Mouse (Mus musculus): ENCODE results near the gene Tmcc3. TPM values are rescaled to one million over a fixed set of nuclear protein-coding genes. Genes with fewer than 3 reads are reported as not detected.

The Tmcc3 gene
- total and polyA plus RNA-seq, 3 experiments = 11.3 to 30.1 (median 23.1) TPM

DNA sequence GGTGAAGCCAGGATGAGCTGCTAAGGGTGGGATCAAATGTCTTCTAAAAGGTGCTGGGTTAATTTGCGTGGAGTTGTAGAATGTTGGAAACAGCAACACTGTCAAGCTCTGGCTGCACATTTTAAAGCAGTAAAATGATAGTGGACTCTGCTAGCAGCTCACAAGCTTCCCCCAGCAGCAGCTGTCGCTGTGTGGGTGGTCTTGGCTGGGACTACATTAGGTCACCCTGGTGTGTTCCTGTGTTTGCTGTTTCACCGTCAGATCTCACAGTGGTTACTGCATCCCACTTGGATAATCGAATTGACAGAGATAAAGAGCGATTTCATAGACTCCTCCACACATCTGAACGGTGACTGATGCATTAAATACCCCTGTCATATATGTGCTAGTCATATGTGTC, 146.9 kb downstream of the Tmcc3 start:
- H3K27ac ChIP-seq (ENCODE audit: insufficient read depth, low read depth) = no peak overlapping the region
- no peaks in the 10 kb centered on the region for H3K79me2 ChIP-seq (replicated peaks; ENCODE audit: control insufficient read depth, extremely low read depth, insufficient read depth, poor library complexity, severe bottlenecking)
- H3K36me3 ChIP-seq (replicated peaks in 1 of 2; ENCODE audit: control insufficient read depth in 1 of 2, insufficient read depth in 1 of 2, low read length in 1 of 2) = peaks cover 31 to 61% of the 10 kb centered on the region in 2 experiments
- no peak overlapping the region for H3K4me3 ChIP-seq (replicated peaks in 1 of 3; ENCODE audit: low read depth in 2 of 3, low read length in 2 of 3, poor library complexity in 1 of 3)
- no peak overlapping the region for H3K4me2 ChIP-seq (ENCODE audit: insufficient read depth, low read depth, poor library complexity, severe bottlenecking)
- dilution Hi-C loops (cut with MboI; ENCODE audit: extremely low pct_ligation_motif_present, extremely low pct_unique_long_range_greater_than_20kb, low sequenced_read_pairs) (no loop called here), in situ Hi-C loops (cut with MboI; ENCODE audit: low pct_ligation_motif_present, low pct_unique_long_range_greater_than_20kb, low sequenced_read_pairs) (no loop called here)
- H3K9me3 ChIP-seq (replicated peaks; ENCODE audit: low read length) = no peaks in the 10 kb centered on the region
- no peak overlapping the region for H3K9ac ChIP-seq (ENCODE audit: insufficient read depth, low read depth)
- H3K27me3 ChIP-seq (replicated peaks) = no peaks in the 10 kb centered on the region
- DNase-seq (ENCODE audit: extremely low read depth) = no peak
- H3K4me1 ChIP-seq (ENCODE audit: control insufficient read depth in 1 of 2, insufficient read depth in 2 of 2) = peaks cover 5 to 25% of the 10 kb centered on the region in 2 experiments
- TF ChIP-seq USF1 (IDR thresholded peaks at IDR 0.05; ENCODE audit: low read depth, low read length) (no peak), KAT2A (IDR thresholded peaks at IDR 0.05; ENCODE audit: insufficient replicate concordance, low read length) (no peak), E2F4 (IDR thresholded peaks at IDR 0.05; ENCODE audit: insufficient replicate concordance, low read depth, low read length) (no peak), ELF1 (IDR thresholded peaks at IDR 0.05; ENCODE audit: low read depth, low read length) (no peak), RAD21 (IDR thresholded peaks at IDR 0.05; ENCODE audit: low read depth, low read length) (no peak), MAZ (IDR thresholded peaks at IDR 0.05; ENCODE audit: low read depth, low read length) (no peak)

DNA sequence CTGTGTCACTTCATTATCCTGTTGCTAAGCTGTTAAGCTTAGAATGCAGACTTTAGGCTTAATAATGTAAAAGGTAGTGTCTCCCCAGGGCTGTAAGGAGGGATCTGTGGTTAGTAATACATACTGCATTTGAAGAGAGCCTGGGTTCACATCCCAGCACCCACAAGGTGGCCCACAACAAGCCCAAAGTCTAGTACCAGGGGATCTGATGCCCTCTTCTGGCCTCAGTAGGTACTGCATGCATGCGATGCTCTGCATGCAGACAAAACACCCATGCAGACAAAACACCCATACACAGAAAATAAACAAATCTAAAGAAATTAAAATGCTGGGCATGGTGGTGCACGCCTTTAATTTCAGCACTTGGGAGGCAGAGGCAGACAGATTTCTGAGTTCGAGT, 149.6 kb downstream of the Tmcc3 start:
- dilution Hi-C loops (cut with MboI; ENCODE audit: extremely low pct_ligation_motif_present, extremely low pct_unique_long_range_greater_than_20kb, low sequenced_read_pairs) = no loop called here
- no peak overlapping the region for H3K4me2 ChIP-seq (ENCODE audit: insufficient read depth, low read depth, poor library complexity, severe bottlenecking)
- no peak for DNase-seq (ENCODE audit: extremely low read depth)

DNA sequence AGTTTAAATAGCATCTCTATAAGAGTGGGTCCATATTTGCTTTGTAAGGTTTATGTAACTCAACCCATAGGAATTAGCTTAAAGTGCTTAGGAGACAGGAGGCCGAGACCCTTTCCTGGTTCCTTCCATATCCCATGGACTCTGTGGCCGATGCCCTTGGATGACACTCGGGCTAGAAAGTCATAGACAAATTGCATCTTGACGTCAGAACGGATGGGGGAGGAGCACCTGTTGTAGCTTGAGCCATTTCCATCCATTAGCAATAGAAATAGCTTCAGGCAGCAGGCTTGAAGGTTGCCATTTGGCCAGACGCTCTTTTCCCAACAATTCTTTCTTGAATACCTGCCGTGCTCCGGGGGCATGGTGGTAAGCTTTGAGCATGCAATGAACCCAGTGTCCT, 150.1 kb downstream of the Tmcc3 start:
- TF ChIP-seq JUN (IDR thresholded peaks at IDR 0.05; ENCODE audit: insufficient read depth, low read depth, low read length) (no peak), TCF12 (IDR thresholded peaks at IDR 0.05; ENCODE audit: low read depth, low read length) (no peak)
- in situ Hi-C loops (cut with MboI; ENCODE audit: low pct_ligation_motif_present, low pct_unique_long_range_greater_than_20kb, low sequenced_read_pairs) (no loop called here), dilution Hi-C loops (cut with MboI; ENCODE audit: extremely low pct_ligation_motif_present, extremely low pct_unique_long_range_greater_than_20kb, low sequenced_read_pairs) (no loop called here)
- H3K4me2 ChIP-seq (ENCODE audit: insufficient read depth, low read depth, poor library complexity, severe bottlenecking) = no peak overlapping the region
- no peaks in the 10 kb centered on the region for H3K27me3 ChIP-seq (replicated peaks)
- H3K79me2 ChIP-seq (replicated peaks; ENCODE audit: control insufficient read depth, extremely low read depth, insufficient read depth, poor library complexity, severe bottlenecking) = no peaks in the 10 kb centered on the region
- H3K9ac ChIP-seq (ENCODE audit: insufficient read depth, low read depth) = no peak overlapping the region
- no peak overlapping the region for H3K27ac ChIP-seq (ENCODE audit: insufficient read depth, low read depth)
- H3K36me3 ChIP-seq (replicated peaks in 1 of 2; ENCODE audit: control insufficient read depth in 1 of 2, insufficient read depth in 1 of 2, low read length in 1 of 2) = peaks cover 29 to 68% of the 10 kb centered on the region in 2 experiments
- H3K4me3 ChIP-seq (replicated peaks in 1 of 3; ENCODE audit: low read depth in 2 of 3, low read length in 2 of 3, poor library complexity in 1 of 3) = no peak overlapping the region
- DNase-seq (ENCODE audit: extremely low read depth) = no peak
- H3K4me1 ChIP-seq (ENCODE audit: control insufficient read depth in 1 of 2, insufficient read depth in 2 of 2) = peaks cover 5 to 14% of the 10 kb centered on the region in 2 experiments
- no peaks in the 10 kb centered on the region for H3K9me3 ChIP-seq (replicated peaks; ENCODE audit: low read length)

More for the DNA sequence above, 149.6 kb downstream of the Tmcc3 start:
- peaks cover 27 to 64% of the 10 kb centered on the region in 2 experiments for H3K36me3 ChIP-seq (replicated peaks in 1 of 2; ENCODE audit: control insufficient read depth in 1 of 2, insufficient read depth in 1 of 2, low read length in 1 of 2)
- H3K27ac ChIP-seq (ENCODE audit: insufficient read depth, low read depth) = no peak overlapping the region
- H3K4me1 ChIP-seq (ENCODE audit: control insufficient read depth in 1 of 2, insufficient read depth in 2 of 2) = peaks cover 5 to 19% of the 10 kb centered on the region in 2 experiments
- H3K9me3 ChIP-seq (replicated peaks; ENCODE audit: low read length) = no peaks in the 10 kb centered on the region
- no peak overlapping the region for H3K4me3 ChIP-seq (replicated peaks in 1 of 3; ENCODE audit: low read depth in 2 of 3, low read length in 2 of 3, poor library complexity in 1 of 3)
- peak; percentile 49 for TF ChIP-seq SMC3 (IDR thresholded peaks at IDR 0.05; ENCODE audit: low read depth, low read length)
- TF ChIP-seq USF1 (IDR thresholded peaks at IDR 0.05; ENCODE audit: low read depth, low read length) = no peak
- peak; percentile 31 for TF ChIP-seq RAD21 (IDR thresholded peaks at IDR 0.05; ENCODE audit: low read depth, low read length)
- TF ChIP-seq E2F4 (IDR thresholded peaks at IDR 0.05; ENCODE audit: insufficient replicate concordance, low read depth, low read length) = no peak
- peak; percentile 51 to 52; a peak in 3 of 4 replicates for TF ChIP-seq CTCF (conservative IDR thresholded peaks at IDR 0.05 in 1 of 2, IDR thresholded peaks at IDR 0.05 in 1 of 2; ENCODE audit: low read depth in 2 of 2, low read length in 2 of 2)
- in situ Hi-C loops (cut with MboI; ENCODE audit: low pct_ligation_motif_present, low pct_unique_long_range_greater_than_20kb, low sequenced_read_pairs) = no loop called here
- no peaks in the 10 kb centered on the region for H3K79me2 ChIP-seq (replicated peaks; ENCODE audit: control insufficient read depth, extremely low read depth, insufficient read depth, poor library complexity, severe bottlenecking)
- H3K27me3 ChIP-seq (replicated peaks) = no peaks in the 10 kb centered on the region
- H3K9ac ChIP-seq (ENCODE audit: insufficient read depth, low read depth) = no peak overlapping the region
